Mouse (Mus musculus) stomach, embryonic 15.5 days (tissue): ENCODE data around the gene Ppm1h. TPM values are rescaled to one million over a fixed set of nuclear protein-coding genes. Genes with fewer than 3 reads are reported as not detected.

ENCODE experiments used
- ATAC-seq: fragments of 200-750 bp; cut with Nextera tagmentation; 2 replicates; pipeline ENCODE4 v1.8.0; 2017; ENCODE audit warnings: low read depth, moderate number of reproducible peaks, moderate TSS enrichment; ENCODE audit not compliant: insufficient read depth, low FRiP score
- H3K27ac ChIP-seq: fragments of 300-500 bp; sonication (generic); 2 replicates; pipeline ENCODE4 v1.5.1; 2015; ENCODE audit warnings: mild to moderate bottlenecking, inconsistent platforms
- H3K27me3 ChIP-seq: fragments of 300-500 bp; sonication (generic); replicated peaks from 2 replicates; pipeline ENCODE4 v1.6.1; 2015; ENCODE audit warnings: inconsistent platforms
- H3K36me3 ChIP-seq: fragments of 300-500 bp; sonication (generic); 2 replicates; pipeline ENCODE4 v1.6.1; 2015; ENCODE audit warnings: inconsistent platforms
- H3K4me1 ChIP-seq: fragments of 300-500 bp; sonication (generic); 2 replicates; pipeline ENCODE4 v1.6.1; 2015; ENCODE audit warnings: inconsistent platforms
- H3K4me2 ChIP-seq: fragments of 300-500 bp; sonication (generic); 2 replicates; pipeline ENCODE4 v1.6.1; 2015; ENCODE audit warnings: mild to moderate bottlenecking, inconsistent platforms
- H3K4me3 ChIP-seq: fragments of 300-500 bp; sonication (generic); replicated peaks from 2 replicates; pipeline ENCODE4 v1.5.1; 2015; ENCODE audit warnings: inconsistent platforms
- H3K9ac ChIP-seq: fragments of 300-500 bp; sonication (generic); 2 replicates; pipeline ENCODE4 v1.6.1; 2015; ENCODE audit warnings: inconsistent platforms
- H3K9me3 ChIP-seq: fragments of 300-500 bp; sonication (generic); 2 replicates; pipeline ENCODE4 v1.6.1; 2016; ENCODE audit warnings: inconsistent platforms
- WGBS: fragments of 180-500 bp; shearing (Covaris S2); methylation state at CpG from one replicate; pipeline ENCODE4 v1.1.7; 2015; 5-methylcytosine and 5-hydroxymethylcytosine counted together
- polyA plus RNA-seq: library from polyadenylated mRNA; unstranded; fragments of >200 nt; fragmentation: Nextera tagmentation; extraction: Ambion mirVana; gene quantifications from 2 replicates; pipeline ENCODE4 v1.2.1, GENCODE M21; 2015

The Ppm1h gene
- polyA plus RNA-seq, 1 experiment from 2014 or later: 13.2 TPM

DNA sequence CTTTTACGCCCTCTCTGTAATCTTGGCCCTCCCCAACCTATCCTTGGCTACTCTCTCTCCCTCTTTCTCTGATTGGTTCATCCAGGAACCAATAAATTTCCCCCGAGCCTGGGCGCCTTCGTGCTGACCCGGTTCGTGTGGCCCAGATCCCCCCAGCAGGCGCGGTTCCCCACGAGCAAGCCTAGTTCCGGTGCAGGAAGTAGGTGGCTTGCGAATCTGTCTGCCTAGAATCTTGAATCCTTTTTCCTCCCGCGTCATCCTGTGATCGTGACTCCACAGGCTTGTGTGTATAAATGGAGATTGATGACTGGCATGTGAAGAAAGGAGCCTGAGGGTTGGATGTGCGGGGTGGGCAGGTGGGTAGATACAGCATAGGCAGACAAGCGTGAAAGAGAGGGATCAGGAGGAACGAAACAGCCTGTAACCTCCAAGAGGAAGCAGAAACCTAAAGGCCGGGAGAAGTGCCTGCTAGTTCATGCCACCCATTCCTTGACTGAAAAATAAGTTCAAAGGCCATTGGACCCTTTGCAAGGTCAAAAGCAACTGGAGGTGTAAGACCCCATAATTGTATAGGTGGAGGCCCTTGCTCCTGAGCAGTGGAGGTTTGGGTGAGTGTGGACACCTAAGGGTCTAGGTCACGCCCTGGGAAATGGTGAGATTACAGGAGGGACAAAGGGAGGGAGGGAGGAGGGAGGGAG lies 2.0 kb downstream of the Ppm1h start:
- H3K9me3 ChIP-seq: no peaks in the 10 kb centered on the region
- no peak overlapping the region for H3K9ac ChIP-seq
- H3K4me1 ChIP-seq: peaks cover 12% of the 10 kb centered on the region; the same call in 1 of the 2 replicates
- H3K36me3 ChIP-seq: no peaks in the 10 kb centered on the region
- H3K4me3 ChIP-seq: peak overlapping the region; percentile 81
- H3K27ac ChIP-seq: no peak overlapping the region
- WGBS: 10% methylated on average over 19 of the region's 19 CpGs
- H3K27me3 ChIP-seq: 0 out of 2 replicates have a peak, but pooled peaks cover 7% of the 10 kb centered on the region
- ATAC-seq: no peak
- peak overlapping the region; percentile 96 for H3K4me2 ChIP-seq

DNA sequence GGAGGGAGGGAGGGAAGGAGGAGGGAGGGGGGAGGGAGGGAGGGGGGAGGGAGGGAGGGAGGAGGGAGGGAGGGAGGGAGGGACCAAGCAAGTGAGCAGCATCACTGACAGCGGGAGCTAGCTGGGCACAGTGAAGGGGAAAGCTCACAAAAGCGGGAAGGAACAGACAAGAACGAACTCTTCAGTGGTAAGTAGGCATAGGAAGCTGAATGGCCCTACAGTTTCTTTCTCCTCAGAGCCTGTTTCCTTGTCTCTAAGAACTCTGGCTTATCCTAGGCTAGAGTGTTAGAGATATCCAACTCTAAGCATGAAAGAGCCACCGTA lies 2.5 kb downstream of the Ppm1h start:
- H3K4me1 ChIP-seq: peaks cover 12% of the 10 kb centered on the region; the same call in 1 of the 2 replicates
- no peak overlapping the region for H3K4me2 ChIP-seq
- H3K9ac ChIP-seq: no peak overlapping the region
- ATAC-seq: no peak
- H3K4me3 ChIP-seq: no peak overlapping the region
- H3K27me3 ChIP-seq: 0 out of 2 replicates have a peak, but pooled peaks cover 7% of the 10 kb centered on the region
- H3K36me3 ChIP-seq: no peaks in the 10 kb centered on the region
- 56% methylated on average over 4 of the region's 4 CpGs for WGBS
- H3K27ac ChIP-seq: no peak overlapping the region
- H3K9me3 ChIP-seq: no peaks in the 10 kb centered on the region

DNA sequence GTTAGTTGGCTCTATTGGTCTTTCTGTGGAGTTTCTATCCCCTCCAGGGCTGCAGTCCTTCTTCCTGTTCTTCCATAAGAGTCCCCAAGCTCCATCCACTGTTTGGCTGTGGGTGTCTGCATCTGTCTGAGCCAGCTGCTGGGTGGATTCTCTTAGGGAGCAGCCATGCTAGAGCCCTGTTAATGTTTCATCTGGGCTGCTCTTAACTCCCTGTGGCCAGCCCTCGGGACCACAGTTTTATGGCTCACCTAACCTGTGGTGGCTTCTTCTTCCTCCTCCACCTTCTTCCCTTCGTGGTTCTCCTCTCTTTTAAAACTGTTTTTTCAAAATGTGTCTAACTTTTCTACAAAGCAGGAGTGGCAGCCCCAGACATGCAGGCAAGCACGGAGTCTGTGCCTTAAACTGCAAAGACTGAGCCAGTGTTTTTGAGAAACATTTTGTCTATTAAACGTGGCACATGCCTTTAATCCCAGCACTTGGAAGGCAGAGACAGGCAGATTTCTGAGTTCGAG lies 5.3 kb downstream of the Ppm1h start:
- Histone ChIP-seq H3K27me3 (0 out of 2 replicates have a peak, but pooled peaks cover 3% of the 10 kb centered on the region), H3K9me3 (no peaks in the 10 kb centered on the region), H3K4me2 (no peak overlapping the region), H3K4me3 (no peak overlapping the region), H3K36me3 (no peaks in the 10 kb centered on the region), H3K9ac (no peak overlapping the region), H3K27ac (no peak overlapping the region), H3K4me1 (peaks cover 12% of the 10 kb centered on the region; the same call in 1 of the 2 replicates)
- no peak for ATAC-seq
- 72% methylated on average over 5 of the region's 5 CpGs for WGBS

DNA sequence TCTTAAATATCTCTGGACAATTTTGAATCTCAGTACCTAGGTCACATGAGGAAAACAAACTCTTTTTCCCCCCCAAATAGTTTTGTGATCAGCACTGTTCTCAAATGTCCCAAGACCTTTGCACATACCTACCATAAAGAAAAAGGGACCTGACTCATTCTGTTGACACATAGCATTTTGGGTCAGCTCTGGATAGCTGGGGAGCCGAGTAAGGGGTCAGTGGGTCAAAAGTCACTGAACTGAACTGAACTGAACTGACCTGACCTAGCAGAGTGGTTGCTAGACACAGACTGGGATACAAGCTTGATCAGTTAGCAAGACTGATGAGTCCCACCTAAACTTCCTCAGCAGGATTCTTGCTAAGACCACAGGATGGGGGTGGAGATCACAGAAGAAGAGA lies 6.7 kb downstream of the Ppm1h start:
- no peak overlapping the region for H3K9ac ChIP-seq
- peaks cover 4% of the 10 kb centered on the region; the same call in 1 of the 2 replicates for H3K4me1 ChIP-seq
- H3K27ac ChIP-seq: no peak overlapping the region
- ATAC-seq: no peak
- no peaks in the 10 kb centered on the region for H3K36me3 ChIP-seq
- H3K4me3 ChIP-seq: no peak overlapping the region
- 18% methylated on average over 1 of the region's 1 CpGs for WGBS
- no peaks in the 10 kb centered on the region for H3K9me3 ChIP-seq
- 0 out of 2 replicates have a peak, but pooled peaks cover under 1% of the 10 kb centered on the region for H3K27me3 ChIP-seq
- no peak overlapping the region for H3K4me2 ChIP-seq

DNA sequence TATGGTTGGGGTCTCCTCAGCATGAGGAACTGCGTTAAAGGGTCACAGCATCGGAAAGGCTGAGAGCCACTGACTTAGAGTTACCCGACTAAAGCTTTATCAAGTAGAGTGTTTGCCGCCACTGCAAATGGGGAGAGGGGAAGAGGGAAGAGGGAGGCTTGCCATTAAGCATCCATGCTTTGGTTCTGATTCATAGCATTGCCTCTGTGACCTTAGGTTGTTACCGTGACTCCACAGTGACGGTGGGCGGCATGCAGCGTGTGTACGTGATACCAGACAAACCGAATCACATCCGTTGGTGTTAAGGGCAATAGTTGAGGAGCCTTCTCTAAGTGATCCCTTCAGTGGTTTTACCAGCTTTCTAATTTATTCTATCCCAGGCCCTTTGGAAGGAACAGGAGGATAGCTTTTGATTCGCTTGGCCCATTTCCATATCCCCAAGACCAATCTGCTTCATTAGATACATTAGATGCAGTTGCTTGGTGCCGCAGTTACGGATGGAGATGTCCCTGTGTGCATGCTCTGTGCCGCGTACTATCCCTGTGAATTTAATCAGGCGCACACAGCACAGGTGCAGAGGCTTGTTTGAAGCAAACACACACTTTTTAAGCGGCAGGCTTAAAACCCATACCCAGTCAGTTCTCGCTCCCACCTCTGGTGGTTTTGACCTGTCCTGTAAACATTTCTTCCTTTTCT lies 7.4 kb downstream of the Ppm1h start:
- Histone ChIP-seq H3K36me3 (no peaks in the 10 kb centered on the region), H3K27ac (no peak overlapping the region), H3K9me3 (no peaks in the 10 kb centered on the region), H3K9ac (no peak overlapping the region), H3K27me3 (no peaks in the 10 kb centered on the region), H3K4me3 (no peak overlapping the region), H3K4me2 (no peak overlapping the region), H3K4me1 (no peaks in the 10 kb centered on the region)
- no peak for ATAC-seq
- 85% methylated on average over 19 of the region's 19 CpGs for WGBS

DNA sequence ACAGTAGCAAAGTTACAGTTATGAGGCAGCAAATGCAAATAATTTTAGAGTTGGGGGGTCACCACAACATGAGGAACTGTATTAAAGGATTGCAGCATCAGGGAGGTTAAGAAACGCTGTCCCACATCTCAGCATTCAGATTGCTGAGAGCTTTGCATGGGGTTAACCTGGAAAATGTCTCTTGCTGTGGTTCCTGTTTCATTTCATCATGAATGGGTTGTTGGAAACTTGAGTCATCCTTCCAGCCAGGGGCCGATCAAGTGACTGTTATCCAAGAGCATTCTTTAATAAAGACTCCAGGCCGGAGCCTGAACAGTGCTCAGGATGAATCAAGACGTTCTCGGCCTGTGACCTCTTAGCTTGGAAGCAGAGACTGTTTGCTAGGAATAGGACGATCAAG lies 12.1 kb downstream of the Ppm1h start:
- Histone ChIP-seq H3K4me2 (no peak overlapping the region), H3K27me3 (no peaks in the 10 kb centered on the region), H3K9ac (no peak overlapping the region), H3K36me3 (no peaks in the 10 kb centered on the region), H3K4me3 (no peak overlapping the region), H3K27ac (no peak overlapping the region), H3K9me3 (no peaks in the 10 kb centered on the region), H3K4me1 (no peaks in the 10 kb centered on the region)
- WGBS: 73% methylated on average over 6 of the region's 6 CpGs
- ATAC-seq: no peak

DNA sequence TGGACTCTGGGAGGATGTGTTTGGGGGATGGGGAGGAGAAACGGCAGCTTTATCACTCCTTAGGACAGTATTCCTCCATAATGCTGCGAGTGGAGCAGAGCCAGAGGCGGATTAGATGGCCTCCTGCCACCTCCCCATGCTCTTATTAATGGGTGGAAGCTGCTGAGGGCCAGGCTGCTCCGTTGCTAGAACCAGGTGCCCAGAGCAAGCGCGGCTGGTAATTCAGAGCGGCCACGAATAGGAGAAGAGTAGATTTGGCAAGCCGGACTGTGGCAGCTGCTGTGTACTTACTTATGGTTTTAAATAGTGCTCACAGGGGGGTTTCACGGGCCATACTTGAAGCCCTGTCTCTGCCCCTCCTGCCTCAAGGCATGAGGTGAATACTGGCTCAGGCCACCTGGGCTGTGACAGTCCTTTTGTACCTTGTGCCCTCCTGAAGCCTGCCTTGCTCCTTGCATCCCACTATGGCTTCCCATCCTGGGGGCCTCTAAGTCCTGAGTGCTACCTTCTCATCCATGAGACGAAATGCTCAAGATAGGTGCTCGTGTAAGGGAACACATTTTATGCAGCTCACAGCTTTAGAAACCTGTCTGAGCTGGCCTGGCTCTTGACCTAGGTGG lies 14.7 kb downstream of the Ppm1h start:
- no peaks in the 10 kb centered on the region for H3K9me3 ChIP-seq
- no peaks in the 10 kb centered on the region for H3K27me3 ChIP-seq
- no peaks in the 10 kb centered on the region for H3K4me1 ChIP-seq
- H3K36me3 ChIP-seq: no peaks in the 10 kb centered on the region
- no peak for ATAC-seq
- 56% methylated on average over 12 of the region's 12 CpGs for WGBS
- H3K27ac ChIP-seq: no peak overlapping the region
- H3K4me3 ChIP-seq: no peak overlapping the region
- H3K4me2 ChIP-seq: no peak overlapping the region
- no peak overlapping the region for H3K9ac ChIP-seq

DNA sequence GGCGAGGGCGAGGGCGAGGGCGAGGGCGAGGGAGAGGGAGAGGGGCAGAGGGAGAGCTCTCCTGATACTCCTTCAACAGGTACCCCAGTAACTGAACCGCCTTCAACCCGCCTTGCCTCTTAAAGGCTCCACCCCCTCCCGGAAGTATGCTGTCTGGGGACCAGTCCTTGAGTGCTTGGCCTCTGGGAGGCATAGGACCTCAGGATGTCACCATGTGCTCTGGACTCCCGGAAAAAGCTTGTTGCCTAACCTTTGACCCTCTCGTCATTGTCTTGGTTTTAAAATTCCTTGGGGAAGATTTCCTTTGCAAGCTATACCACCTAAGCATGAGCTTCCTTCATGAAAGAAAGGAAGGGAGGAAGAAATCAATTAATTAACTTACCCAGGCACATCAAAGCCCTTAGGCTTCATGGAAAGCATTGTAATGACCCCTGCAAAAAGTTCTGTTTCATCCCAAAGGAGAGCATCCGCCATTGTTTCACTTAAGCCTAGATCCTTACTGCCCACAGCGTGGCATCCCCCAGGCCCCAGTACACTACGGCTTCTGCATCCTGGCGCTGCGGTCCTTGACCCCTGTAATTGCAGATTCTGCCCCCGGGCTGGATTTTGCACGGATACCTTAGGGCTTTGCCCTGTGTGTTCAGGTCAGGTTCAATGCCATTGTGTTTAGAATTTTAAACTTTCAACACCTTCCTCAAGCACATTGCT lies 15.5 kb downstream of the Ppm1h start:
- ATAC-seq: no peak
- Histone ChIP-seq H3K9ac (no peak overlapping the region), H3K4me1 (no peaks in the 10 kb centered on the region), H3K4me3 (no peak overlapping the region), H3K27ac (no peak overlapping the region), H3K27me3 (no peaks in the 10 kb centered on the region), H3K4me2 (no peak overlapping the region), H3K9me3 (no peaks in the 10 kb centered on the region), H3K36me3 (no peaks in the 10 kb centered on the region)
- 77% methylated on average over 12 of the region's 17 CpGs for WGBS

DNA sequence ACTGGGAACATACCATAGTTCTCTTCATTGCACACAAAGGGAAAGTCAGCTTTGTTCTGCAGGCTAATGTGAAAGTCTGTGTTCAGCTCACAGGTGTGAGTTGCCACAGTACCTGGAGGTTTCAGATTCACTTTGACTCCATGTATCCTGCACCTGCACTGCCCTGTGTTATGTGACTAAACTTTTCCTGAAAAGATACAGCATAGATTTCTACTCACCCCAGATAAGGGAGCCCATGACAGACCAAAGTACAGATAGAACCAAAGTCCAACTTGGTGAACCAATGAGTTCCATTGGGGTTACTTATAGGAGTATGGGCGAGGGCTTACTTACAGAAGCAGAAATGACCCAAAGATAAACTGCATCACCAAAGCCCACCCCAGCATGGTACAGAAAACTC lies 17.8 kb downstream of the Ppm1h start:
- Histone ChIP-seq H3K9me3 (no peaks in the 10 kb centered on the region), H3K4me3 (no peak overlapping the region), H3K4me2 (no peak overlapping the region), H3K36me3 (no peaks in the 10 kb centered on the region), H3K27ac (no peak overlapping the region), H3K27me3 (no peaks in the 10 kb centered on the region), H3K4me1 (no peaks in the 10 kb centered on the region), H3K9ac (no peak overlapping the region)
- WGBS: 86% methylated on average over 1 of the region's 1 CpGs
- no peak for ATAC-seq

DNA sequence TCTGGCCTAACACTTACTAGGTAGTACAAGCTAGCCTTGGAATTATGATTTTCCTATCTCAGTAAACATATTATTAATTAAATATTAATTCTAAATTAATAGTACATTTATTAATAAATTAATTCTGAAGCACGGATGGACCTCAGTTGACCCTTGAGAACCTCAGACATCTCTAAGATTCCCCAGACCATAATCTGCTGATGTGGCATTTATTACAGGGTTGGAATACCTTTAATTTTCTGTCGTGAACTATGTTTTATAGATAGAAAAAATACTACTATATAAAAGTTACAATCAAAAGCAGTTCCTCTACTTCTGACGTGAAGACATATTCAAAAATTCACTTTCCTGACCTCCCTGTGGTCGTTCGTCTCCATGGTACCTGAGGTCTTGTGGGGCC lies 19.8 kb downstream of the Ppm1h start:
- H3K27ac ChIP-seq: no peak overlapping the region
- H3K27me3 ChIP-seq: no peaks in the 10 kb centered on the region
- H3K4me2 ChIP-seq: no peak overlapping the region
- ATAC-seq: no peak
- 82% methylated on average over 5 of the region's 5 CpGs for WGBS
- no peak overlapping the region for H3K4me3 ChIP-seq
- no peak overlapping the region for H3K9ac ChIP-seq
- H3K4me1 ChIP-seq: no peaks in the 10 kb centered on the region
- H3K36me3 ChIP-seq: no peaks in the 10 kb centered on the region
- H3K9me3 ChIP-seq: no peaks in the 10 kb centered on the region

DNA sequence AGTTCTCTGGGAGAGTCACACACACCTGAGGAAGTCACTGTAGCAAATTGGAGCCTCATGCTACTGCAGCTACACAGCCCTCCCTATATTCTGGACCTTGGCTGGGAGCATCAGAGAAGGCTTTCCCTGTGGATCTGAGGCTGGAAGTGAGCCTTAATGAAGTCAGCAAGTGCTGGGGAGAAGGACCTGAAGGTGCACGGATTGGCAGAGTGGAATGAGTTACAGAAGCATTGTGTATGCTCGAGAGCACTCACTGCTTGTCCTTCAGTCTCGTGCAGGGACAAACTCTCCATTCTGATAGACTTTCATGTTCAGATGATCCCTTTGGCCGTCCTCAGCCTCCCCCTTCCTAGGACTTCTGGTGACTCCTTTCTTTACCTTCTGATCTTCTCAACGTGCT lies 26.3 kb downstream of the Ppm1h start:
- WGBS: 84% methylated on average over 5 of the region's 5 CpGs
- H3K27ac ChIP-seq: no peak overlapping the region

More for the DNA sequence above, 26.3 kb downstream of the Ppm1h start:
- ATAC-seq: no peak
- Histone ChIP-seq H3K4me1 (no peaks in the 10 kb centered on the region), H3K9me3 (no peaks in the 10 kb centered on the region), H3K9ac (no peak overlapping the region), H3K36me3 (no peaks in the 10 kb centered on the region), H3K4me2 (no peak overlapping the region), H3K4me3 (no peak overlapping the region), H3K27me3 (no peaks in the 10 kb centered on the region)
